Mouse (Mus musculus) embryo, embryonic 11.5 days (tissue): ENCODE results near the gene Mbd3l1.

ENCODE experiments used
- DNase-seq: peaks from one replicate; pipeline ENCODE4 v3.0.0-alpha.2; 2012; ENCODE audit warnings: low read depth, low spot score

Mbd3l1 gene

DNA sequence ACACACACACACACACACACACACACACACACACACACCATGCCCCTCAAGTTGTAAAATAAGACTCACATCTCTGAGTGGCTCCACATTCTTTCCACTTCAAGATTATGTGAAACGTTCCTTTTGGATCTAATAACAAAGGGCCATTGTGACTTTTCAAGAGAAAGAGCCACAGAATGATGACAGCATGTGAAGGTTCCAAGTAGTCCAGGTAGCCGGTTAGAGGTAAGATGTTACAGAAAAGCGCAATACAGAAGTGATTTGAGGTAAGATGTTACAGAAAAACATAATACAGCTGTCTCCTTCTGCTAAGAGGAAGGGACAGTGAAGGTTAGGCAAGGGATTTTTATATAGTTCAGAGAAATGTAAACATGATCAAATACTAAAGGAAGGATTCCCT is at the start of gene Mbd3l1, which contains the start of gene Zfp558:
Mbd3l1 (plus strand) TSS at position 192 of the 400 bp plus-strand sequence.
Zfp558 (minus strand) TSS at position 101 of the 400 bp plus-strand sequence.
- no peak for DNase-seq

- DNase-seq: no peak
These were observed 47.8 kb upstream of the Mbd3l1 start, which contains the start of gene Mbd3l2 for GRCm38 (mm10) chr9:18430354-18430753. TSS of gene Mbd3l2 (plus strand) at chr9:18430654.

DNA sequence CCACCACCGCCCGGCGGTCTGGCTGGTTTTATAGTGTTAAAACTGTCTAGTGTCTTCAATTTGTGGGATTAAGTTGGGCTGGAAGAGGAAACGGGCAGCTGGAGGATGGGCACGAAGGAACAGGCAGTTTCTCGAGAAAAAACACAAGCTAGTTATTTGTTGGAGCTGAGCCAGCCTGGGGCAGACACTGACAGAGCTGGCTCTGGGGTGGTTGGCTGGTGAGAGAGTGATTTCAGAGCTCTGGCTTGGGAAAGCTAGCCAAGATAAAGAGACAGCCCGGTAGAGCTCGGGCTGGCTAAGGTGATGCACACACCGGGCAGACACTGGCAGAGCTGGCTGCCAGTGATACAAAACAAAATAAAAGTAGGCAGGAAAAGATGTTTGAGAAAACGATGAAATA is 46.5 kb upstream of the Mbd3l1 start:
- no peak for DNase-seq

DNA sequence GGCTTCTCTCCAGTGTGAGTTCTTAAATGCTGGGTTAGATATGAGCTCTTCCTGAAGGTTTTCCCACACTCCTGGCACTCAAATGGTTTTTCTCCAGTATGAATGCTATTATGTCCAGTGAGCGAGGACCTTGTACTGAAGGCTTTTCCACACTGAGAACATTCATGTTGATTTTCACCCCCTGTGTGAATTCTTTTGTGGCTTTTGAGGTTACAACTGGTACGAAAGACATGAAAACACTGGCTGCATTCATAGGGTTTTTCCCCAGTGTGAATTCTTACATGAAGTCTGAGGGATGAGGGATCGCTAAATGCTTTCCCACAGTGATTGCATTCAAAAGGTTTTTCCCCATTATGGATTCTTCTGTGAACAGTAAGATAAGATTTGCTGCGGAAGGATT is 21.6 kb upstream of the Mbd3l1 start:
- no peak for DNase-seq

DNA sequence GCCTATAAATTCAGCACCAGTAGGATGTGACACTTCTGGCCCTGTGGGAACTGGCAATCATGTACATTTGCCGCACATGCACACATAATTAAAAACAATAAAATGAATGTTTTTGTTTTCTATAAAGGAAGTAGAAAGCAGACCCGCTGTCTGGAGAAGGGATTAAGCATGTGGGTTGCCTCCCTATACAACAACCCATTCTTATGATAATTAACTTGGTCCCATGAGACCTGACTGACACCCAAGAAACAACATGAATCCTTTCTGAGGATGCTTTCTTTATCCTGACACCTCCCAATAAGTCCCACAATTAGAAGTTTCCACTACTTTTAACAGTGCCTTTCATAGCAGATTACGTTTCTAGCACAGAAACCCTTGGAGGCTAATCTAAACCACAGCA is 10.8 kb upstream of the Mbd3l1 start:
- no peak for DNase-seq

- DNase-seq: no peak
These were observed 10.2 kb upstream of the Mbd3l1 start for GRCm38 (mm10) chr9:18468005-18468404.

DNA sequence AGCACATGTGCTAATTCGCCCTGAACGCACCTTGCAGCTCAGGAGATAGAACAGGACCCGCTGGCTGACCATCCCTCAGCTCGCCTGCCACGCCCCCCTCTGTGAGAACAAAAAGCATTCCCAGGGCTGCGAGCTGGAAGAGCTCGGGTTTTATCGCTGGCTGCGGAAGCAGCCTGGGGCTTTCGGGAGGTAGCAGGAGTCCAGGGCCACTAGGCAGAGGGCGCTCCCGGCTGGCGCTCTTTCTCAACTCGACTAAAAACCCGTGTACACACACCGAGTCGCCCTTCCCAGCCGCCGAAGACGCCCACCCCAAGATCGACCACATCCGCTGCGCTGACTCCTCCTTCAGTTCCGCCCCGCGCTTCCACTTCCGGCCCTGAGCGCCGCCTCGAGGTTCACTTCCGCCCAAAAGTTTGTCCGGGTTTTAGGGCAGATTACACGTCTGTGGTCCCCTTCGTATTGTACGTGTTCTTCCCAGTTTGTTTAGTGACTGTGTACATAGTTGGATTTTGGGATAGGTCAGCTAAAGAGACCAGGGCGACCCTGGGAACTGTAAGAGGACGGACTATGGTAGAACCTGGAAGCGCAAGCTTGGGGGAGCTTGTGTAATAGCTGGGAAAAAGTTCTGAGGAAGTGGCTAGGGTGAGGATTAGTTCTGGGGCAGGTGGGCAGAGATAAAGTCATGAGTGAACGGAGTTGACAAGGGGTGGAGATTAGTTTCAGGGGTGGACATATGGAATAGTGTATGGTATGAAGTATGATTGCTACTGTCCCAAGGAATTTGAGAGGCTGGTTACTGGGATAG is 4.6 kb upstream of the Mbd3l1 start:
- peak; percentile 67 for DNase-seq

DNA sequence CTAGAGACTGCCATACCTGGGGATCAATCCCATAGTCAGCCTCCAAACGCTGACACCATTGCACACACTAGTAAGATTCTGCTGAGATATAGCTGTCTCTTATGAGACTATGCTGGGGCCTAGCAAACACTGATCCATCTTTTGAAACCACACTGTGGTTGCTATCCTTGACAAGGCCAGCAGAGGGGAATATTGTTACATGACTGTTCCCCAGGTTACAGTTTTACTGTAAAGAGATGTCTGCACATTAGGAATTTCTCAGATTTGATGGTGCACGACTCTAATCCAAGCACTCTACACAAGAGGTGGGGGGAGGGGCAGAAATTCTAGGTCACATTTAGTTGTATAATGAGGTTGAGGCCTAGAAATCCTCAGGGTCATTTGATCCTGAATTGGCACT is 29.9 kb downstream of the Mbd3l1 start:
- DNase-seq: no peak
